Mouse (Mus musculus) E14TG2a.4 (cell line): ENCODE results near the gene Abtb1.

Experiments used
- H3K27me3 ChIP-seq: 2 replicates; pipeline ENCODE4 v1.6.1; 2014; ENCODE audit warnings: low read length, control low read depth; ENCODE audit not compliant: insufficient read depth
- H3K36me3 ChIP-seq: 2 replicates; pipeline ENCODE4 v1.6.1; 2014; ENCODE audit warnings: low read length, control low read depth; ENCODE audit not compliant: insufficient read depth
- H3K4me1 ChIP-seq: replicated peaks from 2 replicates; pipeline ENCODE4 v1.6.1; 2014; ENCODE audit warnings: low read depth, low read length, control low read depth
- H3K4me3 ChIP-seq: replicated peaks from 2 replicates; pipeline ENCODE4 v1.5.1; 2014; ENCODE audit warnings: mild to moderate bottlenecking, low read length
- H3K9me3 ChIP-seq: 2 replicates; pipeline ENCODE4 v1.6.1; 2014; ENCODE audit warnings: low read length, control low read depth
- CTCF ChIP-seq: conservative IDR thresholded peaks from 2 replicates; pipeline ENCODE4 v1.5.1; 2014; ENCODE audit warnings: low read length
- NANOG ChIP-seq: IDR thresholded peaks from 2 replicates; pipeline ENCODE4 v1.6.1; 2014; ENCODE audit warnings: borderline replicate concordance, low read length, mixed read lengths
- POU5F1 ChIP-seq: IDR thresholded peaks from 2 replicates; pipeline ENCODE4 v1.6.1; 2014; ENCODE audit warnings: low read length, borderline replicate concordance

Abtb1 gene

GRCm38 (mm10) chr6:88829579-88829978 is 12.2 kb downstream of the Abtb1 start:
- H3K9me3 ChIP-seq, result no peaks in the 10 kb centered on the region
- H3K4me3 ChIP-seq, result no peak overlapping the region
- no peaks in the 10 kb centered on the region for H3K36me3 ChIP-seq
- TF ChIP-seq POU5F1 (no peak), NANOG (no peak), CTCF (no peak)
- H3K27me3 ChIP-seq, result 0 out of 2 replicates have a peak, but pooled peaks cover 2% of the 10 kb centered on the region
- H3K4me1 ChIP-seq, result peaks cover 39% of the 10 kb centered on the region

- TF ChIP-seq CTCF (no peak), POU5F1 (no peak), NANOG (no peak)
- H3K9me3 ChIP-seq, result no peaks in the 10 kb centered on the region
Measured at GRCm38 (mm10) chr6:88828206-88829009, 13.4 kb downstream of the Abtb1 start.

GRCm38 (mm10) chr6:88827395-88828205 is 14.2 kb downstream of the Abtb1 start:
- Histone ChIP-seq H3K4me3 (no peak overlapping the region), H3K27me3 (0 out of 2 replicates have a peak, but pooled peaks cover 3% of the 10 kb centered on the region), H3K36me3 (no peaks in the 10 kb centered on the region), H3K9me3 (no peaks in the 10 kb centered on the region), H3K4me1 (peaks cover 21% of the 10 kb centered on the region)
- TF ChIP-seq POU5F1, result no peak
- TF ChIP-seq NANOG, result no peak
- no peak for TF ChIP-seq CTCF

More at GRCm38 (mm10) chr6:88828206-88829009, 13.4 kb downstream of the Abtb1 start:
- Histone ChIP-seq H3K4me3 (no peak overlapping the region), H3K4me1 (peaks cover 29% of the 10 kb centered on the region), H3K27me3 (0 out of 2 replicates have a peak, but pooled peaks cover 3% of the 10 kb centered on the region), H3K36me3 (no peaks in the 10 kb centered on the region)

GRCm38 (mm10) chr6:88826965-88827364 is 14.8 kb downstream of the Abtb1 start:
- Histone ChIP-seq H3K4me3 (no peak overlapping the region), H3K9me3 (no peaks in the 10 kb centered on the region), H3K36me3 (no peaks in the 10 kb centered on the region), H3K4me1 (peaks cover 15% of the 10 kb centered on the region; the same call in 1 of the 2 replicates), H3K27me3 (0 out of 2 replicates have a peak, but pooled peaks cover 3% of the 10 kb centered on the region)
- TF ChIP-seq POU5F1, result no peak
- no peak for TF ChIP-seq NANOG
- TF ChIP-seq CTCF, result no peak

GRCm38 (mm10) chr6:88826545-88826944 is 15.2 kb downstream of the Abtb1 start:
- H3K4me3 ChIP-seq, result no peak overlapping the region
- peaks cover 14% of the 10 kb centered on the region; the same call in 1 of the 2 replicates for H3K4me1 ChIP-seq
- H3K27me3 ChIP-seq, result 0 out of 2 replicates have a peak, but pooled peaks cover 3% of the 10 kb centered on the region
- no peak for TF ChIP-seq NANOG
- no peak for TF ChIP-seq CTCF
- no peak for TF ChIP-seq POU5F1
- no peaks in the 10 kb centered on the region for H3K36me3 ChIP-seq
- H3K9me3 ChIP-seq, result no peaks in the 10 kb centered on the region

GRCm38 (mm10) chr6:88826088-88826487 is 15.7 kb downstream of the Abtb1 start:
- H3K9me3 ChIP-seq, result no peaks in the 10 kb centered on the region
- H3K36me3 ChIP-seq, result no peaks in the 10 kb centered on the region
- H3K4me1 ChIP-seq, result peaks cover 10% of the 10 kb centered on the region; the same call in 1 of the 2 replicates
- TF ChIP-seq CTCF (no peak), NANOG (no peak), POU5F1 (no peak)
- H3K4me3 ChIP-seq, result no peak overlapping the region
- 0 out of 2 replicates have a peak, but pooled peaks cover 3% of the 10 kb centered on the region for H3K27me3 ChIP-seq

- Histone ChIP-seq H3K4me1 (peaks cover 16% of the 10 kb centered on the region), H3K4me3 (no peak overlapping the region), H3K9me3 (no peaks in the 10 kb centered on the region), H3K27me3 (0 out of 2 replicates have a peak, but pooled peaks cover 3% of the 10 kb centered on the region), H3K36me3 (no peaks in the 10 kb centered on the region)
- TF ChIP-seq POU5F1, result no peak
- no peak for TF ChIP-seq NANOG
- no peak for TF ChIP-seq CTCF
Measured at GRCm38 (mm10) chr6:88824183-88824582, 17.6 kb downstream of the Abtb1 start.

GRCm38 (mm10) chr6:88821901-88822300 is 19.9 kb downstream of the Abtb1 start:
- TF ChIP-seq POU5F1 (no peak), CTCF (no peak), NANOG (no peak)
- Histone ChIP-seq H3K27me3 (0 out of 2 replicates have a peak, but pooled peaks cover 3% of the 10 kb centered on the region), H3K9me3 (no peaks in the 10 kb centered on the region), H3K36me3 (no peaks in the 10 kb centered on the region), H3K4me3 (no peak overlapping the region), H3K4me1 (peaks cover 14% of the 10 kb centered on the region)
